ENCODE assay signal across 16 mouse cellular contexts in genomic region chr9:95878246-95878645, GRCm38 (mm10).
"Had no signal": no experiment of that assay in that cellular context is flagged by ENCODE, and none has a peak within 500 bp of the region (broad histone marks: within the 10 kb centered on the region; RNA-seq: fewer than 3 reads in every experiment).

No protein-coding gene starts in this region.

- DNase-seq: retina, postnatal 1 day; right cerebral cortex, adult 18-20 months; right cerebral cortex, postnatal 14 days; right cerebral cortex, postnatal 25 days; right cerebral cortex, postnatal 4 days; spleen, adult 18-20 months; thymus, adult 18-20 months; thymus, adult 2 months; thymus, postnatal 14 days; thymus, postnatal 36 days; thymus, postnatal 4 days had no signal

- H3K9ac ChIP-seq: neural tube, embryonic 12.5 days; neural tube, embryonic 13.5 days; neural tube, embryonic 15.5 days; stomach, embryonic 15.5 days had no signal

- H3K4me3 ChIP-seq: neural tube, embryonic 12.5 days; neural tube, embryonic 13.5 days; neural tube, embryonic 15.5 days; stomach, embryonic 15.5 days had no signal

- H3K4me1 ChIP-seq: neural tube, embryonic 12.5 days; neural tube, embryonic 13.5 days; neural tube, embryonic 15.5 days; stomach, embryonic 15.5 days had no signal

- H3K9me3 ChIP-seq: neural tube, embryonic 12.5 days; neural tube, embryonic 13.5 days; neural tube, embryonic 15.5 days; stomach, embryonic 15.5 days had no signal

- H3K27ac ChIP-seq: neural tube, embryonic 12.5 days; neural tube, embryonic 13.5 days; neural tube, embryonic 15.5 days; stomach, embryonic 15.5 days; stomach, postnatal 0 days had no signal

- H3K27me3 ChIP-seq: neural tube, embryonic 12.5 days; neural tube, embryonic 13.5 days; neural tube, embryonic 15.5 days; stomach, embryonic 15.5 days had no signal
